Mouse (Mus musculus): ENCODE measurements around the gene Slc4a3. TPM values are rescaled to one million over a fixed set of nuclear protein-coding genes. Genes with fewer than 3 reads are reported as not detected.

Slc4a3 gene
- polyA plus RNA-seq, 1 experiment from 2014 or later = 25.4 TPM

GRCm38 (mm10) chr1:75549289-75550279 lies 3.5 kb downstream of the Slc4a3 start:
- Histone ChIP-seq H3K4me3 (no peak overlapping the region), H3K9ac (peak overlapping the region; percentile 65), H3K36me3 (peaks cover 68% of the 10 kb centered on the region), H3K9me3 (no peaks in the 10 kb centered on the region), H3K27ac (replicated peaks) (peak overlapping the region; percentile 48), H3K4me2 (peak overlapping the region; percentile 33), H3K4me1 (peaks cover 43% of the 10 kb centered on the region), H3K27me3 (replicated peaks) (0 out of 2 replicates have a peak, but pooled peaks cover 6% of the 10 kb centered on the region)
- no peak for ATAC-seq (ENCODE audit: extremely low read depth, insufficient number of reproducible peaks, low FRiP score, low TSS enrichment)
- 57% methylated on average over 17 of the region's 17 CpGs for WGBS

- no peak overlapping the region for H3K4me2 ChIP-seq
- peaks cover 78% of the 10 kb centered on the region for H3K36me3 ChIP-seq
- peaks cover 40% of the 10 kb centered on the region for H3K4me1 ChIP-seq
- no peaks in the 10 kb centered on the region for H3K9me3 ChIP-seq
- 80% methylated on average over 15 of the region's 15 CpGs for WGBS
- no peak overlapping the region for H3K4me3 ChIP-seq
- H3K27me3 ChIP-seq (replicated peaks) = 0 out of 2 replicates have a peak, but pooled peaks cover 6% of the 10 kb centered on the region
- H3K9ac ChIP-seq = no peak overlapping the region
- ATAC-seq (ENCODE audit: extremely low read depth, insufficient number of reproducible peaks, low FRiP score, low TSS enrichment) = no peak
- no peak overlapping the region for H3K27ac ChIP-seq (replicated peaks)
These were observed 4.5 kb downstream of the Slc4a3 start for GRCm38 (mm10) chr1:75550586-75550985.

GRCm38 (mm10) chr1:75555680-75556079 lies 9.6 kb downstream of the Slc4a3 start:
- WGBS = 75% methylated on average over 7 of the region's 7 CpGs
- Histone ChIP-seq H3K4me3 (no peak overlapping the region), H3K9me3 (no peaks in the 10 kb centered on the region), H3K4me2 (no peak overlapping the region), H3K4me1 (peaks cover 19% of the 10 kb centered on the region), H3K27me3 (replicated peaks) (peaks cover 3% of the 10 kb centered on the region; the same call in 1 of the 2 replicates), H3K9ac (no peak overlapping the region), H3K36me3 (peaks cover 79% of the 10 kb centered on the region), H3K27ac (replicated peaks) (no peak overlapping the region)
- ATAC-seq (ENCODE audit: extremely low read depth, insufficient number of reproducible peaks, low FRiP score, low TSS enrichment) = no peak

GRCm38 (mm10) chr1:75556143-75556781 lies 10.2 kb downstream of the Slc4a3 start:
- ATAC-seq (ENCODE audit: extremely low read depth, insufficient number of reproducible peaks, low FRiP score, low TSS enrichment) = no peak
- Histone ChIP-seq H3K4me1 (peaks cover 25% of the 10 kb centered on the region), H3K27me3 (replicated peaks) (peaks cover 3% of the 10 kb centered on the region; the same call in 1 of the 2 replicates), H3K9ac (no peak overlapping the region), H3K4me3 (no peak overlapping the region), H3K27ac (replicated peaks) (no peak overlapping the region), H3K9me3 (no peaks in the 10 kb centered on the region), H3K36me3 (peaks cover 73% of the 10 kb centered on the region), H3K4me2 (no peak overlapping the region)
- WGBS = 64% methylated on average over 9 of the region's 9 CpGs

GRCm38 (mm10) chr1:75557041-75557440 lies 11.0 kb downstream of the Slc4a3 start:
- WGBS = 90% methylated on average over 7 of the region's 7 CpGs
- H3K4me2 ChIP-seq = no peak overlapping the region
- ATAC-seq (ENCODE audit: extremely low read depth, insufficient number of reproducible peaks, low FRiP score, low TSS enrichment) = no peak
- H3K9me3 ChIP-seq = no peaks in the 10 kb centered on the region
- H3K4me3 ChIP-seq = no peak overlapping the region
- peaks cover 33% of the 10 kb centered on the region for H3K4me1 ChIP-seq
- no peak overlapping the region for H3K9ac ChIP-seq
- H3K27me3 ChIP-seq (replicated peaks) = peaks cover 3% of the 10 kb centered on the region; the same call in 1 of the 2 replicates
- peaks cover 65% of the 10 kb centered on the region for H3K36me3 ChIP-seq
- no peak overlapping the region for H3K27ac ChIP-seq (replicated peaks)

- Histone ChIP-seq H3K9ac (peak overlapping the region; percentile 73), H3K27me3 (replicated peaks) (peaks cover 12% of the 10 kb centered on the region; the same call in 1 of the 2 replicates), H3K9me3 (0 out of 2 replicates have a peak, but pooled peaks cover 8% of the 10 kb centered on the region), H3K4me1 (peaks cover 36% of the 10 kb centered on the region), H3K27ac (replicated peaks) (peak overlapping the region; percentile 94), H3K4me2 (peak overlapping the region; percentile 63), H3K4me3 (no peak overlapping the region), H3K36me3 (peaks cover 50% of the 10 kb centered on the region)
- no peak for ATAC-seq (ENCODE audit: extremely low read depth, insufficient number of reproducible peaks, low FRiP score, low TSS enrichment)
- WGBS = 68% methylated on average over 18 of the region's 18 CpGs
These were observed 12.5 kb downstream of the Slc4a3 start for GRCm38 (mm10) chr1:75558388-75559178.

GRCm38 (mm10) chr1:75559212-75559925 lies 13.3 kb downstream of the Slc4a3 start:
- H3K9ac ChIP-seq = peak overlapping the region; percentile 73
- peak overlapping the region; percentile 30 for H3K4me3 ChIP-seq
- peak overlapping the region; percentile 63 for H3K4me2 ChIP-seq
- peak overlapping the region; percentile 94 for H3K27ac ChIP-seq (replicated peaks)
- 0 out of 2 replicates have a peak, but pooled peaks cover 8% of the 10 kb centered on the region for H3K9me3 ChIP-seq
- 5% methylated on average over 17 of the region's 17 CpGs for WGBS
- H3K36me3 ChIP-seq = peaks cover 42% of the 10 kb centered on the region
- peaks cover 36% of the 10 kb centered on the region for H3K4me1 ChIP-seq
- peak; percentile 77; the same call in 1 of the 2 replicates for ATAC-seq (ENCODE audit: extremely low read depth, insufficient number of reproducible peaks, low FRiP score, low TSS enrichment)
- peaks cover 15% of the 10 kb centered on the region; the same call in 1 of the 2 replicates for H3K27me3 ChIP-seq (replicated peaks)

- H3K36me3 ChIP-seq = peaks cover 32% of the 10 kb centered on the region
- 66% methylated on average over 12 of the region's 12 CpGs for WGBS
- H3K4me2 ChIP-seq = no peak overlapping the region
- no peak for ATAC-seq (ENCODE audit: extremely low read depth, insufficient number of reproducible peaks, low FRiP score, low TSS enrichment)
- 0 out of 2 replicates have a peak, but pooled peaks cover 8% of the 10 kb centered on the region for H3K9me3 ChIP-seq
- no peak overlapping the region for H3K27ac ChIP-seq (replicated peaks)
- H3K27me3 ChIP-seq (replicated peaks) = peaks cover 18% of the 10 kb centered on the region; the same call in 1 of the 2 replicates
- no peak overlapping the region; the same call in 1 of the 2 replicates for H3K9ac ChIP-seq
- no peak overlapping the region for H3K4me3 ChIP-seq
- peaks cover 42% of the 10 kb centered on the region for H3K4me1 ChIP-seq
These were observed 14.3 kb downstream of the Slc4a3 start for GRCm38 (mm10) chr1:75560206-75560913.

GRCm38 (mm10) chr1:75561221-75561897 lies 15.3 kb downstream of the Slc4a3 start:
- 27% methylated on average over 4 of the region's 4 CpGs for WGBS
- H3K4me2 ChIP-seq = no peak overlapping the region
- ATAC-seq (ENCODE audit: extremely low read depth, insufficient number of reproducible peaks, low FRiP score, low TSS enrichment) = no peak
- H3K27ac ChIP-seq (replicated peaks) = peak overlapping the region; percentile 41
- no peak overlapping the region for H3K4me3 ChIP-seq
- 0 out of 2 replicates have a peak, but pooled peaks cover 8% of the 10 kb centered on the region for H3K9me3 ChIP-seq
- H3K27me3 ChIP-seq (replicated peaks) = peaks cover 22% of the 10 kb centered on the region; the same call in 1 of the 2 replicates
- H3K4me1 ChIP-seq = peaks cover 52% of the 10 kb centered on the region
- H3K9ac ChIP-seq = peak overlapping the region; percentile 25; the same call in 1 of the 2 replicates
- peaks cover 25% of the 10 kb centered on the region for H3K36me3 ChIP-seq
